Mouse (Mus musculus) ZHBTc4 (cell line): ENCODE measurements around the gene Arhgap33.
"Not testable (repeated sequence)": the region's sequence is repeated elsewhere in the genome, so short reads cannot be mapped to it uniquely, and the experiment has no call there.

Experiments
- DNase-seq: peaks from one replicate; pipeline ENCODE4 v3.0.0-alpha.2; 2011; ENCODE audit warnings: low read depth, low spot score

Arhgap33 gene

DNA sequence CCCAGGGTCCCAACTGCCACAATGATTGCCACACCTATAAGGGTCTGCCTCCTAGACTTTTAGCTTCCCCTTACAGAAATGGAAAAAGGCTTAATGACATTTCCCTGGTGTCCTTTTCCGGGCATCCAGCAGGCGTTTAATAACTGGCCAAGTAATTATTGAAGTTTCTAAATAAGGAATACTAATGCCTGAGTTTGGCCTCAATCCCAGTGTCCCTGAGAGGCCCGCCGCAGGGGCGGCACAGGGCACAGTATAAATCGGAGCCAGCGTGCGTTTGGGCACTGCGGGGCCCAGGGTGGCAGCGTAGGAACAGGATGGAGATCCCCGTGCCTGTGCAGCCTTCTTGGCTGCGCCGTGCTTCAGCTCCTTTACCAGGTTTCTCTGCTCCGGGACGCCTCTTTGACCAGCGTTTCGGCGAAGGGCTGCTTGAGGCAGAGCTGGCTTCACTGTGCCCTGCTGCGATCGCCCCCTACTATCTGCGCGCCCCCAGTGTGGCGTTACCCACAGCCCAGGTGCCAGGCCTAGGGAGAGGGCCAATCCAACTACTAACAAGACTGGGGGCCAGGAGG, 18.2 kb upstream of the Arhgap33 start:
- no peak for DNase-seq

DNA sequence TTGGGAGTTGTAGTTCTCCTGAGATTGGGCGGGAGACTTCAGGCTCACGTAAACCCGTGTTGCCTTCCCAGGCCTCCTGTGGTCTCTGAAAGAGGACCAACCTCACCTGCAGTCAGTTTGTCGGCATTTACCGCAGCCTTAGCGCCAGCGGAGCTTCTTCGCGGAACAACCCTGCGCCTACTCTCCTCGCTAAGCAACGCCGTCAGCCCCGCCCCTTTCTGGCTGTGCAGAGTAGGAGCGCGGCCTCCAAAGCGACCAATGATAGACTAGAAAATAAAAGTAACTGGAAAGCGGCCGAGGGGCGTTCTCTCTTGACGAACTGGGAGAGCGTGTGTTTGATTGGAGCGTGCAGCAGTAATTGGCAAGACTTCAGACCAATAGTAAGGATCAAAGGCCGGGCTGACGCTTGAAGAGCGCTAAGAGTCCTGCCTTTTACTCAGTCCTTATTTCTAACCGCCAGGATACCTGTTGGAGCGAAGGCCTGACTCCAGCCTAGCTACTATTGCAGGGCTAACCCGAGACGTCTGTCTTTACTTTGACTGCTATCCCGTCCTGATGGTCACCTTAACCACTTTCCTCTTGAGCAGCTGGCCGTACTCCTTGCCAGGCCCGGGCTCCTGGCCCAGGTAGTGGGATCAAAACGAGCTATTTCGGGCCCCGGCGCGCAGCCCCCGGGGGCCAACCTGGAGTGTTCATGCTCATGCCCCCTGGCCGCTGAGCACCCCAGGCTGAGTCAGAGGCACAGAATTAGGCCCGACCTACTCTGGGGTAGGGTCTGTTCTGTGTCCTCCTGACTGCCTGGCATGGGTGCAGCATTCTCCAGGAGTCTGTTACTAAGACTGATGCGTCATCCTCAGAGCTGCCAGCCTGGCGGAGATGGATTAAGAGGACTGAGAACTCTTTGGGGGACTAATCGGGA, 17.5 kb upstream of the Arhgap33 start, which contains the start of the genes Hspb6 and Proser3:
Hspb6 (plus strand) TSS at position 77 of the 919 bp plus-strand sequence.
Proser3 (minus strand) TSS at position 198 of the 919 bp plus-strand sequence.
- peak; percentile 99 for DNase-seq

DNA sequence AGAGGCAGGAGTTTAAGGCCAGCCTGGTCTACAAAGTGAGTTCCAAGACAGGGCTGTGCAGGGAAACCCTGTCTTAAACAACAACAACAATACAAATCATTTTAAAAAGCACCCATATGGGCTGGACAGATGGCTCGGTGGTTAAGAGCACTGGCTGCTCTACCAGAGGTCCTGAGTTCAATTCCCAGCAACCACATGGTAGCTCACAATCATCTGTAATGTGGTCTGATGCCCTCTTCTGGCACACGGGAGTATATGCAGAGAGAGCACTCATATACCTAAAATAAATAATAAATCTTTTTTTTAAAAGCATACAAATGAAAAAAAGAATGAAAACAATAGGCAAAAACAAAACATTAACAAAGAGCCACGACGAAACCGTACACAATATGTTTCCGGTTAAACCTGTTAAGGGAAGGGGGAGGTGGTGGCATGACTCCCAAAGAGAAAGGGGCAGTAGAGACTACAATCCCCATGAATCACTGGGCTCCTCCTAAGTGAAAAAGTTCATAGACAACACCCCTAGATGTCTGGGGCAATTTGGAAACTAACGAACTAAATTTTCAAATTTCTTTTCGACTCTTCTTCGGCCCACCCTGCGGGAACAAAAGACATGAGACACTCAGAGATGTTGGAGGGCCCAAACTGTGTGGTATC, 16.7 kb upstream of the Arhgap33 start:
- DNase-seq, result no peak

DNA sequence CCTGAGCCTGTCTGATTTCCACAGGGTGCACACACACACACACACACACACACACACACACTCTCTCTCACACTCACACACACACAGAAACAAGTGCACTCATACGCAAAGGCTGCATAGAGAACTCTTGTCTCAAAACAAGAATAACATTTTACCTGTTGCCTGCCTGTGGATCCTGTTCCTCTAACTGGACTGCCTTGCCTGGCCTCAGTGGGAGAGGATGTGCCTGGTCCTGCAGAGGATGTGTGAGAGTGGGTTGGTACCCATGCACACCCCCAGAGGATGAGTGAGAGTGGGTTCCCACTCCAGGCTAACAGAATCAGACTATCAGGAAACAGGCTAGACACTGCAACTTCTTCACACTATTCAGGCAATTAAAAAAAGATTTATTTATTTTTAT, 15.7 kb upstream of the Arhgap33 start:
- no peak for DNase-seq

DNA sequence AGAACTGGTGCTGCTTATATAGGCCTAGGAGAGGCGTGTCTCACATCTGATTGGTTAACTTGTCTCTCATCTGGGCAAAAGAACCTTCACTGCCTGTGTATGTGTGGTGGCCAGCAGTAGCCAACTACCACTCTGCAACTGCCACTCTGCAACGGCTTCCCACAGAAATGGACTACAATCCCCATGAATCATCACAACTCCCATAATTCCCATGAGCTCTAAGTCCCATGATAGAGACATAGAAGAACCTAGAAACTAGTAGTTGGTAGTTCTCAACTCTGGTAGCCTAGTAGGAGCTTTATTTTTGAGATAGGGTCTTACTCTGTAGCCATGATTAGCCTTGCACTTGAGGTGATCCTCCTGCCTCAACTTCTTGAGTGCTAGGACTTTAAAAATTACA, 15.0 kb upstream of the Arhgap33 start:
- DNase-seq, result no peak

DNA sequence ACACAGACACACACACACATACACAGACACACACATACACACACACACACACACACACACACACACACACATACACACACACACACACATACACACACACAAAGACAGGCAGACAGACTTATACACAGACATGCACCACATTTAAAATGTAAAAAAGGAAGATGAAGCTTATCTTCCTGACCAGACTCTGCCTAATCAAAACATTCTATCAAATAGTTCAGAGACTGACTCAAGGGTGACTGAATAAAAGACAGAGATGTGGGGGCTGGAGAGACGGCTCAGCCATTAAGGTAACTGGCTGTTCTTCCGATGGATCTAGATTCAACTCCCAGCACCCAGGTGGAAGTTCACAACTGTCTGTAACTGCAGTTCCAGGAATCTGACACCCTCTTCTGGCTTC, 9.5 kb upstream of the Arhgap33 start:
- no peak for DNase-seq

DNA sequence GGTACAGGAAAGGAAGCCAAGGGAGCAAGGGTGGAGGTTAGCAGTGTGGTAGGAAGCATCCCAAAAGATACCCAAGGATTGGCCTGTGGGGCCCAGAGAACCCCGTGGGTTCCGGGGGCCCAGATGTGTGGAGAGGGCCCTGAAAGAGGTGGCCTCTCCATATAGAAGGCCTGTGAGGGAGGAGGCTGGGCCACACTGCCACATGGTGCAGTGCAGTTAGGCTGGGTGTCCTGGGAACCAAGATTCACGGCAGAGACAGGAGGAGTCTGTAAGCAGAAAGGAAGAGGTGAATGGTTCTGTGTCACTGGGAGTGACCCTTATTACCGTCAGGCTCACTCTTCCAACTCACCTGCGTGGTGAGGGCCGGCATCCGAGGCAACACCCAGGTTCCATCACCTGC, 5.7 kb upstream of the Arhgap33 start:
- no peak for DNase-seq

DNA sequence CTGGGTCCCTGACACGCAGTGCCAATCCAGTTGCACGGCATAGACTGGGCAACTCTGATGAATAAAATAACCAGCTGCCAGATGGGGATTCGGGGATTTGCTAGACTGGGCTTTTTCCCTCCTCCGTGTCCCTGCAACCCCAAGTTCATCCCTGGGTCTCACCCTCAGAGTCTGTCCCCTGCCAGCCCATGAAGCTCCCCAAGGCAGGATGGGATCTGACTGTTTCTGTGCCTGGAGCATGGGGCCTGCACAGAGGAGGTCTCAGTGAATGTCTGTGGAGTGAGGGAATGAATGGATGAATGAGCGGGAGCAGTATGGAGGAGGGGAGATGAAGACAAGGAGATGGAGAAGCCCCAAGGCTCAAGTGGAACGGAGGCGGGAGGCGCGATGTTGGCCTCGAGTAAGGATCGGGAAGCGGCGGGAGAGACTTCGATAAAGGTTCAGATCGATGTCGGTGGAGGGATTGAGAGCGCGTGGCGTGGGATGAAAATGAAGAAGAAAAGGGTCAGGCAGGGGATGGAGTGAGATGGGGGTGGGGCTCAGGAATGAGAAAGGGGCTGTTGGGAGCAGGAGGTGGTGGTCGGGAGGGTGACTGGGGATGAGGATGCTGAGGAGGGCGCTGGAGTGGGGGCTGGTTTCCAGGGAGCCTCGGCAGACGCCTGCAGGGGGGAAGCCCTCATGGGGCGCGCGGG, 773 bp downstream of the Arhgap33 start:
- DNase-seq, result no peak

DNA sequence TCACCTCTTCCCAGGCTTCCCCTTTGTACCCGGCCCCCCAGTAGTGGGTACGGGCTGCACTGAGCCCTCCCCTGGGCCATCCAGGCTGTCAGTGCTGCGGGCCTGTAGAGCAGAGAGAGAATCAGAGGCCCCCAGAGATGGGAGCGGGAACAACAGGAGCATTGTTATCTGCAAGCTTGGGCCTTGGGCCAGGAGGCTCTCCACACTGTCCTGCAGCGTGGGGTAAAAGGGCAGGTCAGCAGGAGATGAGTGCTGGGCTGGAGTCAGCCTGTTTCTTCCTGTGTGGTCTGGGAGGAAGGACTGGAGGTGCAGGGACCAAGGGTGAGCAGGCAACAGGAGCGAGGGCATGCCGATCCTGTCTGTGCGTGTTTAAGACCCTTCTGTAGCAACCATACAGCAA, 1.9 kb downstream of the Arhgap33 start:
- no peak for DNase-seq

DNA sequence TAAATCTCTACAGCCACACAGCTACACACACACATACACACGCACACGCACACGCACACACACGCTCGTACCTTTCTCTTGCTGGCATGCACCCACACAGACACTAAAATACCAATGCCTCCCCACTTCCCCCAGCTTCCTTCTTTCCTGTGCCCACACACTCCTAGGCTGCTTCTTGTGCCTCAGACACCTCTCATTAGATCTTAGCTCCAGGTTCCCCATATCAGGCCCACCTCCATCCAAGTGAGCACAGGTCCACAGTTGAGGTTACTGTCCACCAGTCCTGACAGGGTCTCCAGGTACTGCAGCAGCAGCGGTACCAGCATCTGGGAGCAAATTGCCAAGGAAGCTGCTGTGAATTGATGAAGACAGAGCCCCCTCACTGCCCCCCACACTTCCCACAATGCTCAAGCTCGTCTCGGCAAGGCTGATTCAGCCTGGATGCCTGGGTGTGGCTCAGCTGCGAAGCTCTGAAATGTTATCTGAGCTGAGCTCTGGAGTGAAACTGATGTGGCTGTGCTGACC, 3.5 kb downstream of the Arhgap33 start:
- no peak for DNase-seq

DNA sequence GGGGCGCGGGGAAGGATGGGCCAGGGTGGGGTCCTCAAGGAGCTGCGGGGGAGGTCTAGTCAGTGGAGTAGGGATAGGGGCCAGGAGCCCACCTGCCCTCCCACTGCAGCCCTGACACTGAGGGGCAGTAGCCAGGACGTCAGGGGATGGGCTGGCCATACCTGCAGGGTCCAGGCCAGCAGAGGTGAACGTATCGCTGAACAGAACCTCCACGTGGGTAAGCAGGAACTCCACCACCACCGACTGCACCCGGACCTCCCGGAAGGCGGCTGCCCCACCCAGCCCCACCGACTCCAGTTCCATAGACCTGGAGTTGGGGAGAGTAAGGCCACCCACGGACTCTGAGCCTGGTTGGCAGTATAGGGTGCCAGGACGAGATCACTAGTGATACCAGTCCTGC, 7.9 kb downstream of the Arhgap33 start:
- no peak for DNase-seq

DNA sequence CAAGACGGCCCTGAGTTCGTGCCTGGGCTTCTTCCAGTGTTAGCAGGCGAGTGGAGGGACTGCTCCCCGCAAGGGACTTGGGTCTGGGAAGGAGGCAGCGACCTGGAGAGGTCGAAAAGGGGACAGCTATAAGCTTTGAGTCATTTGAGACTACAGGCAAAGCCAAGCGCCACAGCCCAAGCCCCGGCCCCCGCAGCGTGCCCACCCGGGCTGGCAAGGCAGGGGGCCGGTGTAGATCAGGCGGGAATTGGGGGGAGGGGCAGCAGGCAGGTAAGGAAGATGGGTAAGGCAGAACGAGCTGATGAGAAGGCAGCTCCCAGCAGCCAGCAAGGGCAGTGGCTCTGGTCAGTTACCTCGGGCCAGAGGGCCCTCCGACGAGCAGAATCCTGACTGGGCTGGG, 8.5 kb downstream of the Arhgap33 start:
- no peak for DNase-seq

DNA sequence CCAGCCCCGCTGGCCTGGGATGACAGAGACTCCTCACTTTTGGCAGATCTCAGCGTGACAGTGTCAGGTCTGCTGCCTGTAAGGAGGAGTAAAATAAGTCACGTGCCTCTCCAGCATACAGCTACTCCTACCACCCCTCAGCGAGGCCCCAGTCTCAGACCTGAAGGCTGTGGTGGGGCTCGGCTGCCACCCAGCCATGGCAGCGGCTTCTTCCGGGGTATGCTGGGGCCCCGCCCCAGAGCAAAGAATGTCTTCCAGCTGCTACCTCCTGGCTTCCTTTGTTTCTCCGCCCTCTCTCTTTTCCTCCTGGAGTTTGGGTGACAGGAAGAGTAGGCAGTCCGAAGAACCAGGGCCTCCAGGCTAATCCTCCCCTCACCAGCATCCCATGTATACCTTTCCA, 8.9 kb downstream of the Arhgap33 start:
- DNase-seq, result peak; percentile 67

DNA sequence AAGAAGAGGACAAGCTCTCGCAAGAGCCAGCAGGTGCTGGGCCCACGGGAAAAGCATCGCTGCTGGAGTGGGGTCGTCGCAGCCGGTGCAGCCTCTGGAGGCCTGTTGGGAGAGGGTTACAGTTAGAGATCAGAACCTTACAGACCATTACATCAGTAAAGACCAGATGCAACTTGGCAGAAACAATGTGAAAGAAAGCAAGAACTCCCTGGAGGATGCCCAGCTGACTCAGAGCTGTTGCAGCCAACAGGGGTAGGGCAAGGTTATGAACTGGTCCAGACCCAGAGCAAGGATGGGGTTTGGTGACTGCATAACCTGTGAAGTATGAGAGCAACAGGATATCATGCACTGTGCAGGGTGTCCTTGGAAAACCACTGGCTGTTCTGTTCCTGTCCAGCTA, 10.4 kb downstream of the Arhgap33 start:
- DNase-seq, result no peak

DNA sequence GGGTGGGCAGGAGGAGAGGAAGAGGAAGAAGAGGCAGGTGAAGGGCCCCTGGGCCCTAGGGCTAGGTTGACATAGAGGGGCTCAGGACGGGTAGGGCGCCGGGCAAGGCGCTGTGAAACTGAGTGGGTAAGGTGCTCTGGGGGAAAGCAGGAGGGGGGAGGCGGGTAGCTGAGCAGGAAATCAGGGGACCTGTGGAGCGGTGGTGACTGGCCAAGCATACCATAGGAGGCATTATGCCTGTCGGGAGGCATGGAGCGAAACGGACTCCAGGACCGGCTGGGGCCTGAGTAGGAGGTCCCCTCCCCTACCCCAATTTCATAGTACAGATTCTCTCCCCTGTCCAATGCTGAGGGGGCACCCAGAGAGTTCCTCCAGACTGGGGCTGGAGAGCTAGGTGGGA, 12.0 kb downstream of the Arhgap33 start:
- no peak for DNase-seq

DNA sequence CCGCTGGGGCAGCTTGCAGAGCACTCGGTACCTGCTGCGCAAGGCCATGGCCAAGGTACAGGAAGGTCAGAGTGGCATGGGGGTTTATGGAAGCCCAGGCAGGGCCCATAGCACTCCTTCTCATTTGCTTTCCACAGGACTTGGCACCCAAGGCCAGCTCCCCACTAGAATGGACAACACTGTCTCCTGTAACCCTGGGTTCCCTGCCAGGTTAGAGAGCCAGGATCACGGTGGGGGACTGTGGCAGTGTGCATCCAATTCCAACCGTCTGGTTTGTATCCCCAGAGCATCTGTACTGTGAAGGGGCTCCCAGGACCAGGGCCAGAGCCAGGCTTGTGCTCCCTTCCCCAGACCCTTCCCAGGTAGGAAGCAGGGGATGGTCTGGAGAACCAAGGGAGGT, 14.0 kb downstream of the Arhgap33 start:
- no peak for DNase-seq

DNA sequence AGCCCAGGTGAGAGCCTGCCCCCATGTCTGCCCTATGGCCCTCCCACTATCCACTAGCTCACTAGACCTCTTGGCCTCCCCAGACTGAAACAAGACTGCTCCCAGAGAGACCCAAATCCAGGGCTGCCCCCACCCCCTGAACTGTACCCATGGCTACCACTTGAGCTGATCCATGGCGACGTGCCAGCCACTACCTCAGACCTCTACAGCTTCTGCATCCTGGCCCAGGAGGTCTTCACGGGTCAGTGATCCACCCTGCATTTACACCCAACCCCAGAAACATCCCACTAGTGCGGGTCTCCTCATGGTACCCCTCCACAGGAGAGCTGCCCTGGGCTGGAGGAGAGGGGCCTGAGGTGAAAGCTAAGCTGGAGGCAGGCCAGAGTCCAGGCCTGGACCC, 14.5 kb downstream of the Arhgap33 start:
- no peak for DNase-seq

DNA sequence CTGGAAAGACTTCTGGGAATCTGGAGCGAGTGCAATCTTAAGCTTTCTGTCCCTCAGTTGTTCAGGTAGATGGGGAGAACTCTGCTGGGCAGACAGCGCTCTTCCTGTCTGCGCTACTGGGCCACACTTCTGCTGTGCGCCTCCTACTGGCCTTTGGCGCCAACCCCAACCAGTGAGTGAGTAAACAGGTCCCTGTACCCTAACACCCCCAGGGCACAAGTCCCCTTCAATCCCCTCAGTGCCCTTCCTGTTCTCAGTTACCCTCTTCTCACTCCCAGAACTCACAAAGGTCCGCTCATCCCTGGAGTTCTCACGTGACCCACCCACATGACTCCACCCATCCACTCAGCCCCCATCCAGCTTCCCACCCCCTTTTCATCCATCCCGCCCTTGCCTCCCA, 16.5 kb downstream of the Arhgap33 start:
- peak; percentile 66 for DNase-seq

DNA sequence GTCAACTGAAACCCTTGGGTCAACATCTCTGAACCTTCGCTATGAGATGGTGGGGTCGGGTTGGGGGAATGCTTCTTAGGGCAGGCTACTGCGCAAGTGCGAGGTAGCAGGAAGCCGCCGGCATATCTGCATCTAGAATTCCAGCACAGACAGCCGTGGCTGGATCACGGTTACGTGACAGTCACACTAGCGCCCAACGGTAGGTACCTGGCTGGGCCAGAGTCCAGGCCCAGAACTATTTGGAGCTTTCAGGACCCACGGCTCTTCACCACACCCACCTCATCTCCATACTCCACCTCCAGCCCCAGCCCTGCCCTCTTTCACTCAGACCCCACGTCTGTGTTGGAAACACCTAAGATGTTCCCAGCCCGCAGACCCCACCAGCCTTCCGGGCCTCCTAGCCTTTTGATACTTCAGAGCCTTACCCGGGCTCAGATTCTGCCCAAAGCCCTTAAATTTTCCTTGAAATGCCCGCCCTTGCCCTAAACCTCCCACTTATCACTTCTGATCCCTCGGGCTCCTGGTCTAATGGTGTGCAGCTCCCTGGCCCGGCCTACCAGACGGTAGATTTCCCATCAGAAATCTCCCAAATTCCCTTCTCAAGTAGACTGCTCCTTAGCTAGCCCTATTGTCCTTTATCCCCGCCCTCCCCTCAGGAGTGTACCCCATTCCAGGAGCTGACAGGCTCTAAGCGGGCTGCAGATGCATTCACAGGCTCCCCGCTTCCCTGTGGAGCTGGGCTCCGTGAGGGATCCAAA, 19.7 kb downstream of the Arhgap33 start:
- peak; percentile 89 for DNase-seq

DNA sequence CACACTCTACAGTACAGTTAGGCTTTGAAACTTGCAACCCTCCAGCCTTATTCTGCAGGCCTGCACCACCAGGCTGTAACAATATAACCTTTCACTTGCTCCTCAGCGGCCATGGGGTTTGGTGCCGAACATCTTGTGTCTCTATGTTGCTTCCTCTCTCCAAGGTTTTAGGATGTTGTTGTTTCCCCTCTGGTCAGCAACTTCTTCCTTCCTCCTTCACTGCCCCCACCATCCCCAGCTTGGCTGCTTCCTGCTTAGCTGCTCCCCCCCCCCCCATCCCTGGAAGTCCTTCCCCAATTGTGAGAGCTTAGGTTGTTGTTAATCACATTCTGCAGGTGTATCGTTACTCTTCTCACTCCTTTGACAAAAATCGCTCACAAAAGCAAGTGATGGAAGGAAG, 26.8 kb downstream of the Arhgap33 start:
- DNase-seq, result no peak

DNA sequence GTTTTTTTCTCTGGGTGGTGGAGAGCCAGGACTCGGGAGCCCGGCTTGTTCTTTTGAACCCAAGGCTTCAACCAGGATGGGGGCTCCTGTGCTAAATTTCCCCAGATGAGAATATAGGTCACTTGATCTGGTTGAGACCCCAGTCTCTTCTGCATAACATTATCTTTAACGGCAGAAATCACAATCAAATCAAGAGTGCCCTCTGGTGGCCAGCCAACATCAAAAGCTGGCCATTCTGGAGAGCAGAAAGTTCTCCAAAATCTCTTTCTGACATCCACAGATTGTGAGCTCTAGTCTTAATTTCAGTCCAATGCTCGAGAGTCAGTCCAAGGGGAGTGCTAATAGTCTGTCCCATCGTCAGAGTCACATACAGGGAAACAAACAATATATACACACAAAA, 33.7 kb downstream of the Arhgap33 start:
- not testable (repeated sequence) for DNase-seq
